Mouse (Mus musculus) ES-E14 (cell line): ENCODE measurements at regions not wholly inside any gene's neighbourhood (a gene's known extent, or its start where the extent isn't known, plus 50 kb on each side); places are given as distances from the start of the nearest gene placed in this dataset.

ENCODE experiments used
- DNase-seq: peaks from one replicate; pipeline ENCODE4 v3.0.0-alpha.2; 2013; ENCODE audit warnings: low read depth, low spot score
- H3K27ac ChIP-seq: 2 replicates; pipeline ENCODE4 v1.5.1; 2012; ENCODE audit warnings: low read depth, mild to moderate bottlenecking, low read length, moderate library complexity, mixed read lengths; ENCODE audit not compliant: poor library complexity, insufficient read depth, severe bottlenecking
- H3K36me3 ChIP-seq: 2 replicates; pipeline ENCODE4 v1.6.1; 2012; ENCODE audit warnings: mild to moderate bottlenecking, low read length, moderate library complexity, mixed read lengths; ENCODE audit not compliant: control insufficient read depth, poor library complexity, insufficient read depth, severe bottlenecking
- H3K4me1 ChIP-seq, 2 experiments: fragments of 150-350 bp in 1 of 2; sonication (generic) in 1 of 2; 2 replicates each; pipeline ENCODE4 v1.6.1; 2012; ENCODE audit warnings: low read length in 2 of 2, mild to moderate bottlenecking in 1 of 2, mixed read lengths in 1 of 2; ENCODE audit not compliant: control insufficient read depth in 2 of 2, insufficient read depth in 2 of 2, poor library complexity in 1 of 2
- H3K4me3 ChIP-seq, 2 experiments: fragments of 150-350 bp in 1 of 2; sonication (generic) in 1 of 2; 2 replicates each; pipeline ENCODE4 v1.5.1; 2012; ENCODE audit warnings: low read length in 2 of 2, low read depth in 1 of 2, mild to moderate bottlenecking in 1 of 2, mixed read lengths in 1 of 2; ENCODE audit not compliant: insufficient read depth in 1 of 2, poor library complexity in 1 of 2, severe bottlenecking in 1 of 2
- H3K9ac ChIP-seq: 2 replicates; pipeline ENCODE4 v1.6.1; 2012; ENCODE audit warnings: low read depth, mild to moderate bottlenecking, low read length, mixed read lengths; ENCODE audit not compliant: poor library complexity, insufficient read depth, severe bottlenecking
- H3K9me3 ChIP-seq: fragments of 150-350 bp; sonication (generic); 2 replicates; pipeline ENCODE4 v1.6.1; 2012; ENCODE audit warnings: low read depth, mild to moderate bottlenecking, low read length; ENCODE audit not compliant: control insufficient read depth, insufficient read depth
- CHD2 ChIP-seq: IDR thresholded peaks from 2 replicates; pipeline ENCODE4 v1.6.1; 2014; ENCODE audit warnings: mild to moderate bottlenecking, low read depth, low read length, inconsistent platforms
- HCFC1 ChIP-seq: IDR thresholded peaks from 2 replicates; pipeline ENCODE4 v1.6.1; 2012; ENCODE audit warnings: low read length, inconsistent platforms, borderline replicate concordance; ENCODE audit not compliant: insufficient read depth
- MAFK ChIP-seq: IDR thresholded peaks from 2 replicates; pipeline ENCODE4 v1.6.1; 2014; ENCODE audit warnings: mild to moderate bottlenecking, low read depth, low read length, inconsistent platforms; ENCODE audit not compliant: insufficient read depth
- ZC3H11A ChIP-seq: IDR thresholded peaks from 2 replicates; pipeline ENCODE4 v1.6.1; 2012; ENCODE audit warnings: low read depth, mild to moderate bottlenecking, inconsistent platforms, low read length, borderline replicate concordance
- ZNF384 ChIP-seq: IDR thresholded peaks from 2 replicates; pipeline ENCODE4 v1.6.1; 2012; ENCODE audit warnings: low read depth, low read length, inconsistent platforms
- in situ Hi-C, 2 experiments: fragments of 600-800 bp; cut with MboI; formaldehyde crosslinking; loops; one replicate each; pipeline ENCODE4 v1.15.1; 2025; ENCODE audit warnings: low sequenced_read_pairs in 2 of 2, inconsistent platforms in 1 of 2; ENCODE audit not compliant: unreplicated experiment in 2 of 2

- H3K4me3 ChIP-seq, result no peak overlapping the region
- TF ChIP-seq HCFC1 (no peak), CHD2 (no peak), ZC3H11A (no peak), ZNF384 (no peak), MAFK (no peak)
- no peak overlapping the region for H3K27ac ChIP-seq
- no peaks in the 10 kb centered on the region for H3K36me3 ChIP-seq
- DNase-seq, result no peak
- in situ Hi-C loops, result no loop called here
- H3K4me1 ChIP-seq, result no peaks in the 10 kb centered on the region
- no peaks in the 10 kb centered on the region for H3K9me3 ChIP-seq
- H3K9ac ChIP-seq, result no peak overlapping the region
These were observed 60.4 kb upstream of the Hddc2 start for GRCm38 (mm10) chr10:31252584-31253381.

- Histone ChIP-seq H3K9ac (no peak overlapping the region), H3K4me1 (no peaks in the 10 kb centered on the region), H3K27ac (no peak overlapping the region), H3K9me3 (no peaks in the 10 kb centered on the region), H3K36me3 (no peaks in the 10 kb centered on the region), H3K4me3 (no peak overlapping the region)
- DNase-seq, result no peak
- in situ Hi-C loops, result no loop called here
- no peak for TF ChIP-seq HCFC1
- TF ChIP-seq ZC3H11A, result no peak
- no peak for TF ChIP-seq MAFK
- TF ChIP-seq CHD2, result no peak
- TF ChIP-seq ZNF384, result no peak
These were observed 56.2 kb upstream of the Hddc2 start for GRCm38 (mm10) chr10:31256934-31257333.

GRCm38 (mm10) chr10:31257611-31258010 is 55.6 kb upstream of the Hddc2 start:
- no peak for TF ChIP-seq HCFC1
- TF ChIP-seq ZC3H11A, result no peak
- no peak for TF ChIP-seq MAFK
- TF ChIP-seq ZNF384, result no peak
- TF ChIP-seq CHD2, result no peak
- no peak overlapping the region for H3K27ac ChIP-seq
- in situ Hi-C loops, result no loop called here

GRCm38 (mm10) chr10:31260914-31261313 is 52.3 kb upstream of the Hddc2 start:
- in situ Hi-C loops, result no loop called here
- no peak overlapping the region for H3K27ac ChIP-seq
- TF ChIP-seq ZC3H11A, result no peak
- no peak for TF ChIP-seq MAFK
- TF ChIP-seq CHD2, result no peak
- TF ChIP-seq HCFC1, result no peak
- TF ChIP-seq ZNF384, result no peak
- no peaks in the 10 kb centered on the region for H3K4me1 ChIP-seq
- H3K36me3 ChIP-seq, result no peaks in the 10 kb centered on the region
- no peak for DNase-seq
- no peak overlapping the region for H3K9ac ChIP-seq
- H3K9me3 ChIP-seq, result no peaks in the 10 kb centered on the region
- H3K4me3 ChIP-seq, result no peak overlapping the region

More at GRCm38 (mm10) chr10:31257611-31258010, 55.6 kb upstream of the Hddc2 start:
- no peak for DNase-seq
- H3K9ac ChIP-seq, result no peak overlapping the region
- no peak overlapping the region for H3K4me3 ChIP-seq
- no peaks in the 10 kb centered on the region for H3K4me1 ChIP-seq
- no peaks in the 10 kb centered on the region for H3K36me3 ChIP-seq
- no peaks in the 10 kb centered on the region for H3K9me3 ChIP-seq
